Mouse (Mus musculus): ENCODE data around the gene Trip11. TPM values are rescaled to one million over a fixed set of nuclear protein-coding genes. Genes with fewer than 3 reads are reported as not detected.

Gene Trip11
- polyA plus RNA-seq, 1 experiment from 2014 or later = 18.5 TPM

- Histone ChIP-seq H3K27me3 (ENCODE audit: poor library complexity, severe bottlenecking) (no peaks in the 10 kb centered on the region), H3K4me1 (no peaks in the 10 kb centered on the region), H3K9me3 (no peaks in the 10 kb centered on the region), H3K36me3 (replicated peaks) (peaks cover 80% of the 10 kb centered on the region), H3K4me3 (no peak overlapping the region), H3K27ac (no peak overlapping the region)
- WGBS = 96% methylated on average over 3 of the region's 3 CpGs
- no peak for DNase-seq (ENCODE audit: extremely low spot score, low spot score)
These were observed 23.7 kb downstream of the Trip11 start for GRCm38 (mm10) chr12:101889351-101889750.

- H3K4me3 ChIP-seq = no peak overlapping the region
- WGBS = 96% methylated on average over 2 of the region's 2 CpGs
- H3K4me1 ChIP-seq = no peaks in the 10 kb centered on the region
- H3K9me3 ChIP-seq = no peaks in the 10 kb centered on the region
- no peak overlapping the region for H3K27ac ChIP-seq
- DNase-seq (ENCODE audit: extremely low spot score, low spot score) = no peak
- H3K36me3 ChIP-seq (replicated peaks) = peaks cover 81% of the 10 kb centered on the region
- no peaks in the 10 kb centered on the region for H3K27me3 ChIP-seq (ENCODE audit: poor library complexity, severe bottlenecking)
These were observed 24.8 kb downstream of the Trip11 start for GRCm38 (mm10) chr12:101888312-101888711.

GRCm38 (mm10) chr12:101884926-101885325 lies 28.1 kb downstream of the Trip11 start:
- peaks cover 68% of the 10 kb centered on the region for H3K36me3 ChIP-seq (replicated peaks)
- H3K27ac ChIP-seq = no peak overlapping the region
- DNase-seq (ENCODE audit: extremely low spot score, low spot score) = no peak
- no peaks in the 10 kb centered on the region for H3K9me3 ChIP-seq
- no peaks in the 10 kb centered on the region for H3K4me1 ChIP-seq
- no peaks in the 10 kb centered on the region for H3K27me3 ChIP-seq (ENCODE audit: poor library complexity, severe bottlenecking)
- 97% methylated on average over 7 of the region's 7 CpGs for WGBS
- H3K4me3 ChIP-seq = no peak overlapping the region

GRCm38 (mm10) chr12:101876374-101876773 lies 36.7 kb downstream of the Trip11 start:
- no peaks in the 10 kb centered on the region for H3K9me3 ChIP-seq
- H3K36me3 ChIP-seq (replicated peaks) = peaks cover 70% of the 10 kb centered on the region
- WGBS = 91% methylated on average over 2 of the region's 2 CpGs
- H3K27ac ChIP-seq = no peak overlapping the region
- H3K4me1 ChIP-seq = no peaks in the 10 kb centered on the region
- H3K27me3 ChIP-seq (ENCODE audit: poor library complexity, severe bottlenecking) = no peaks in the 10 kb centered on the region
- DNase-seq (ENCODE audit: extremely low spot score, low spot score) = no peak
- H3K4me3 ChIP-seq = no peak overlapping the region

GRCm38 (mm10) chr12:101875107-101875506 lies 38.0 kb downstream of the Trip11 start:
- no peaks in the 10 kb centered on the region for H3K4me1 ChIP-seq
- H3K9me3 ChIP-seq = no peaks in the 10 kb centered on the region
- no peak for DNase-seq (ENCODE audit: extremely low spot score, low spot score)
- H3K36me3 ChIP-seq (replicated peaks) = peaks cover 77% of the 10 kb centered on the region
- no peaks in the 10 kb centered on the region for H3K27me3 ChIP-seq (ENCODE audit: poor library complexity, severe bottlenecking)
- no peak overlapping the region for H3K4me3 ChIP-seq
- no peak overlapping the region for H3K27ac ChIP-seq
- WGBS = 83% methylated on average over 1 of the region's 1 CpGs

- Histone ChIP-seq H3K36me3 (replicated peaks) (peaks cover 49% of the 10 kb centered on the region), H3K9me3 (no peaks in the 10 kb centered on the region), H3K4me3 (no peak overlapping the region), H3K4me1 (no peaks in the 10 kb centered on the region), H3K27ac (no peak overlapping the region), H3K27me3 (ENCODE audit: poor library complexity, severe bottlenecking) (no peaks in the 10 kb centered on the region)
- no peak for DNase-seq (ENCODE audit: extremely low spot score, low spot score)
- 90% methylated on average over 10 of the region's 10 CpGs for WGBS
These were observed 50.6 kb downstream of the Trip11 start for GRCm38 (mm10) chr12:101862286-101862964.

GRCm38 (mm10) chr12:101860256-101860655 lies 52.8 kb downstream of the Trip11 start:
- no peaks in the 10 kb centered on the region for H3K27me3 ChIP-seq (ENCODE audit: poor library complexity, severe bottlenecking)
- H3K36me3 ChIP-seq (replicated peaks) = peaks cover 32% of the 10 kb centered on the region
- no peaks in the 10 kb centered on the region for H3K4me1 ChIP-seq
- H3K4me3 ChIP-seq = no peak overlapping the region
- no peaks in the 10 kb centered on the region for H3K9me3 ChIP-seq
- WGBS = 90% methylated on average over 1 of the region's 1 CpGs
- no peak overlapping the region for H3K27ac ChIP-seq
- no peak for DNase-seq (ENCODE audit: extremely low spot score, low spot score)

- DNase-seq (ENCODE audit: extremely low spot score, low spot score) = no peak
- no peak overlapping the region for H3K27ac ChIP-seq
- 95% methylated on average over 5 of the region's 5 CpGs for WGBS
These were observed 55.1 kb downstream of the Trip11 start for GRCm38 (mm10) chr12:101858011-101858410.

GRCm38 (mm10) chr12:101854336-101854735 lies 58.7 kb downstream of the Trip11 start:
- H3K9me3 ChIP-seq = no peaks in the 10 kb centered on the region
- no peaks in the 10 kb centered on the region for H3K4me1 ChIP-seq
- WGBS = 95% methylated on average over 11 of the region's 11 CpGs
- H3K36me3 ChIP-seq (replicated peaks) = peaks cover 16% of the 10 kb centered on the region
- no peak overlapping the region for H3K4me3 ChIP-seq
- H3K27ac ChIP-seq = no peak overlapping the region
- no peaks in the 10 kb centered on the region for H3K27me3 ChIP-seq (ENCODE audit: poor library complexity, severe bottlenecking)
- DNase-seq (ENCODE audit: extremely low spot score, low spot score) = no peak

More at GRCm38 (mm10) chr12:101858011-101858410, 55.1 kb downstream of the Trip11 start:
- no peaks in the 10 kb centered on the region for H3K9me3 ChIP-seq
- peaks cover 32% of the 10 kb centered on the region for H3K36me3 ChIP-seq (replicated peaks)
- no peaks in the 10 kb centered on the region for H3K27me3 ChIP-seq (ENCODE audit: poor library complexity, severe bottlenecking)
- no peak overlapping the region for H3K4me3 ChIP-seq
- H3K4me1 ChIP-seq = no peaks in the 10 kb centered on the region

- H3K36me3 ChIP-seq (replicated peaks) = peaks cover 14% of the 10 kb centered on the region
- no peaks in the 10 kb centered on the region for H3K4me1 ChIP-seq
- H3K4me3 ChIP-seq = no peak overlapping the region
- 97% methylated on average over 7 of the region's 7 CpGs for WGBS
- H3K9me3 ChIP-seq = no peaks in the 10 kb centered on the region
- H3K27ac ChIP-seq = no peak overlapping the region
- H3K27me3 ChIP-seq (ENCODE audit: poor library complexity, severe bottlenecking) = no peaks in the 10 kb centered on the region
- DNase-seq (ENCODE audit: extremely low spot score, low spot score) = no peak
These were observed 61.1 kb downstream of the Trip11 start for GRCm38 (mm10) chr12:101851846-101852564.

GRCm38 (mm10) chr12:101851314-101851713 lies 61.8 kb downstream of the Trip11 start:
- Histone ChIP-seq H3K9me3 (no peaks in the 10 kb centered on the region), H3K4me3 (no peak overlapping the region), H3K27ac (no peak overlapping the region), H3K36me3 (replicated peaks) (peaks cover 18% of the 10 kb centered on the region), H3K27me3 (ENCODE audit: poor library complexity, severe bottlenecking) (no peaks in the 10 kb centered on the region), H3K4me1 (no peaks in the 10 kb centered on the region)
- WGBS = 90% methylated on average over 9 of the region's 9 CpGs
- DNase-seq (ENCODE audit: extremely low spot score, low spot score) = no peak

GRCm38 (mm10) chr12:101836546-101837274 lies 76.4 kb downstream of the Trip11 start:
- no peak overlapping the region for H3K27ac ChIP-seq
- no peaks in the 10 kb centered on the region; the same call in 1 of the 2 replicates for H3K4me1 ChIP-seq
- no peaks in the 10 kb centered on the region for H3K9me3 ChIP-seq
- no peak for DNase-seq (ENCODE audit: extremely low spot score, low spot score)
- WGBS = 92% methylated on average over 10 of the region's 10 CpGs
- no peaks in the 10 kb centered on the region for H3K27me3 ChIP-seq (ENCODE audit: poor library complexity, severe bottlenecking)
- H3K4me3 ChIP-seq = no peak overlapping the region
- peaks cover 51% of the 10 kb centered on the region for H3K36me3 ChIP-seq (replicated peaks)

- H3K4me1 ChIP-seq = no peaks in the 10 kb centered on the region; the same call in 1 of the 2 replicates
- H3K9me3 ChIP-seq = no peaks in the 10 kb centered on the region
- DNase-seq (ENCODE audit: extremely low spot score, low spot score) = no peak
- 94% methylated on average over 4 of the region's 4 CpGs for WGBS
- H3K4me3 ChIP-seq = no peak overlapping the region
- H3K27ac ChIP-seq = no peak overlapping the region
- H3K36me3 ChIP-seq (replicated peaks) = peaks cover 51% of the 10 kb centered on the region
- no peaks in the 10 kb centered on the region for H3K27me3 ChIP-seq (ENCODE audit: poor library complexity, severe bottlenecking)
These were observed 78.4 kb downstream of the Trip11 start for GRCm38 (mm10) chr12:101834715-101835114.

Data from forebrain, embryonic 10.5 days (tissue).